Mouse (Mus musculus) macrophage (primary cell): ENCODE measurements around the gene Atf1. TPM values are rescaled to one million over a fixed set of nuclear protein-coding genes. Genes with fewer than 3 reads are reported as not detected.
"Not testable (repeated sequence)": the region's sequence is repeated elsewhere in the genome, so short reads cannot be mapped to it uniquely, and the experiment has no call there.

Experiments used
- H3K27ac ChIP-seq: fragments of 350-480 bp; formaldehyde crosslinking; 2 replicates; pipeline ENCODE4 v1.9.0; 2021
- H3K36me3 ChIP-seq: fragments of 350-480 bp; formaldehyde crosslinking; 2 replicates; pipeline ENCODE4 v1.9.0; 2021; ENCODE audit errors: inconsistent target
- H3K4me3 ChIP-seq: fragments of 350-480 bp; formaldehyde crosslinking; 2 replicates; pipeline ENCODE4 v1.9.0; 2021; ENCODE audit errors: inconsistent target
- H3K79me2 ChIP-seq: fragments of 350-480 bp; formaldehyde crosslinking; 2 replicates; pipeline ENCODE4 v1.9.0; 2021; ENCODE audit errors: inconsistent target
- WGBS: methylation state at CpG from one replicate; pipeline ENCODE4 v1.1.7; 2026; ENCODE audit warnings: inconsistent platforms; ENCODE audit not compliant: missing documents; 5-methylcytosine and 5-hydroxymethylcytosine counted together
- polyA plus RNA-seq: library from polyadenylated mRNA; stranded (reverse); fragments of 250-400 nt; gene quantifications from 3 replicates; pipeline ENCODE4 v1.2.4, GENCODE M21; 2018; ENCODE audit warnings: inconsistent platforms

The Atf1 gene
- polyA plus RNA-seq, 1 experiment from 2014 or later = 58.1 TPM

DNA sequence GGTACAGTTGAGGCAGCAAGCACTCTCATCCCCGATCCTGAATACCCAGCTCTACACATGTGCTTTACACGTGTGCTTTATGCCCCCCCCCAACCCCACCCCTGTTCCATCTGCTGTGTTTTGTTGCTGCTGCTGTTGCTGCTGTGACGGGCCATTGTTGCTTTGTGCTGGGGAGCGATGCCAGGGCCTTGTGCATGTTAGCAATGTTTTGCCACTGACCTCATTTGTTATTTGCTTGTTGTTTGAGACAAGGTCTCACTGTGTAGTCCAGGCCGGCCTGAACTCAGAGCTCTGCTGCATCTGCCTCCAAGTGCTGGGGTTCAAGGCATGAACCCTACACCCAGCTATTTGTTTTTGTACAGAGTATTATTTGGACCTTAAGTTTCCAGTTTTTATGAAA lies 63.2 kb downstream of the Atf1 start:
- H3K27ac ChIP-seq = no peak overlapping the region
- no peaks in the 10 kb centered on the region for H3K79me2 ChIP-seq
- WGBS = 87% methylated on average over 5 of the region's 5 CpGs
- no peaks in the 10 kb centered on the region for H3K36me3 ChIP-seq
- H3K4me3 ChIP-seq = no peak overlapping the region

DNA sequence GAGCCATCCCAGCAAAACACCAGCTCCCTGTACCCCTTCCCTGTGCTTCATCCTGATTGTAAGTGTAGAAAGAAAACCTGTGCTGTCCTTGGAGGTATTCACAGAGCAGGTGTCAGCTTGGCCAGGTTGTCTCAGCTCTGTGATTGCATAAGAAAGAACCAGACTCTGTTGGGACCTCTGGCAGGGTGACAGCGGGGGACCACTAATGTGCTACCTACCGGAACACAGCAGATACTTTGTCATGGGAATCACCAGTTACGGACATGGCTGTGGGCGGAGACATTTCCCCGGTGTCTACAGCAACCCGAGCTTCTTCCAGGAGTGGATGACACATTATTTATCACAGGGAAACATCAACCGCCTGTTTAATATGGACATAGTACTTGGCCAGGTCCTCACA lies 64.7 kb downstream of the Atf1 start:
- Histone ChIP-seq H3K79me2 (no peaks in the 10 kb centered on the region), H3K4me3 (no peak overlapping the region), H3K27ac (no peak overlapping the region), H3K36me3 (no peaks in the 10 kb centered on the region)
- WGBS = 83% methylated on average over 7 of the region's 7 CpGs

- WGBS = 90% methylated on average over 5 of the region's 5 CpGs
- H3K79me2 ChIP-seq = no peaks in the 10 kb centered on the region
Measured at GRCm38 (mm10) chr15:100297856-100298255, 70.2 kb downstream of the Atf1 start.

GRCm38 (mm10) chr15:100300499-100300898 lies 72.9 kb downstream of the Atf1 start:
- H3K36me3 ChIP-seq = no peaks in the 10 kb centered on the region
- H3K27ac ChIP-seq = no peak overlapping the region
- 69% methylated on average over 6 of the region's 6 CpGs for WGBS
- H3K79me2 ChIP-seq = no peaks in the 10 kb centered on the region; the same call in 1 of the 2 replicates
- H3K4me3 ChIP-seq = no peak overlapping the region

More at GRCm38 (mm10) chr15:100297856-100298255, 70.2 kb downstream of the Atf1 start:
- Histone ChIP-seq H3K36me3 (no peaks in the 10 kb centered on the region), H3K4me3 (no peak overlapping the region), H3K27ac (no peak overlapping the region)

GRCm38 (mm10) chr15:100301556-100301955 lies 73.9 kb downstream of the Atf1 start:
- no peak overlapping the region for H3K27ac ChIP-seq
- 90% methylated on average over 15 of the region's 15 CpGs for WGBS
- H3K79me2 ChIP-seq = no peaks in the 10 kb centered on the region; the same call in 1 of the 2 replicates
- H3K36me3 ChIP-seq = no peaks in the 10 kb centered on the region
- H3K4me3 ChIP-seq = no peak overlapping the region

GRCm38 (mm10) chr15:100303428-100304018 lies 75.9 kb downstream of the Atf1 start:
- WGBS = 11% methylated on average over 7 of the region's 8 CpGs
- no peaks in the 10 kb centered on the region for H3K36me3 ChIP-seq
- peak overlapping the region; percentile 65 for H3K4me3 ChIP-seq

DNA sequence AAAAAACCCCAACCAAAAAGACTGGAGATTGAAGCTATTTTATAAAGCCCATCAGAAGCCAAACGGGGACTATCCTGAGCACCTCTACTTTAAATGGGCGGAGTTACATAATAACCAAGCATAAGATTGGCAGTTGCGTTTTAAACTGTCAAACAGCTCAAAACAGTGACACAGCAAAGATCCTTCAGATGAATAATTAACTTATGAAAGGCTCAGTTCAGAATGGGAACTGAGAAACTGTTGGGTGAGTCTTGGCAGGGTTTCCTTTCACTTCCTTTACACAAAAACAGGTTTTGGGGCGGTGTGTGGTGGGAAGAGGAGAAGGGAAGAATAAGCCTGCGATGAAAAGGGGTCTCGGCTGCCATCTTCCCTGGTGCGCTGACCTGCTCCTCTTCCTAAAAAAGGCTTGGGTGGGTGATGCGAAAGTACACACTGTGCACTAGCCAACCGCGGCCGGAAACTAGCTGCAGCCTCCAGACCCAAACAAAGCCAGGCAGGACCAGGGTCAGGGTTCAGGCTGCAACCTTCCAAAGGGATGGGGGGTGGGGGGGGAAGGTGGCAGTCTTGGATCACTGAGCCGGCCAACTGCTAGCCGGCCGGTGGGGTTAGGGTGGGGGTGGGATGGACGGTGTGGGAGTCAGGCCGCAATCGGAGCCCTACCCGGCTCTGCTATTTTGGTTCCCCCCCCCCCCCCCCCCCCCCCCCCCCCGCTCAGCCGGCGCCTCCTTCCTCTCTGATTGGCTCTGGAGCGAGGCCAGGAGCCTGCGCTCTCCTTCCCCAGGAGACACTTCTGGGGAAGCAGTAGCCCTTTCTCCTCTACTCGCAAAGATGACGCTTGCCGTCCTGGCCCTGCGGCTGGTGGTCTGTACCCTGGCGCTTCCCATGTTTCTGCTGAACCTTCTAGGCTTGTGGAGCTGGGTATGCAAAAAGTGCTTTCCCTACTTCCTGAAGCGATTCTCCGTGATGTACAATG lies 76.7 kb downstream of the Atf1 start, which contains the start of gene Mettl7a1:
Gene Mettl7a1, plus strand, starts transcription at position 122 of the 973 bp plus-strand sequence.
- H3K36me3 ChIP-seq = no peaks in the 10 kb centered on the region
- peak within 1 kb of the TSS; percentile 65 for H3K4me3 ChIP-seq
- peak within 1 kb of the TSS; percentile 87 for H3K27ac ChIP-seq
- WGBS = 2% methylated on average over 20 of the region's 30 CpGs
- no peaks in the 10 kb centered on the region; the same call in 1 of the 2 replicates for H3K79me2 ChIP-seq

More at GRCm38 (mm10) chr15:100303428-100304018, 75.9 kb downstream of the Atf1 start:
- Histone ChIP-seq H3K27ac (peak overlapping the region; percentile 87), H3K79me2 (no peaks in the 10 kb centered on the region; the same call in 1 of the 2 replicates)

DNA sequence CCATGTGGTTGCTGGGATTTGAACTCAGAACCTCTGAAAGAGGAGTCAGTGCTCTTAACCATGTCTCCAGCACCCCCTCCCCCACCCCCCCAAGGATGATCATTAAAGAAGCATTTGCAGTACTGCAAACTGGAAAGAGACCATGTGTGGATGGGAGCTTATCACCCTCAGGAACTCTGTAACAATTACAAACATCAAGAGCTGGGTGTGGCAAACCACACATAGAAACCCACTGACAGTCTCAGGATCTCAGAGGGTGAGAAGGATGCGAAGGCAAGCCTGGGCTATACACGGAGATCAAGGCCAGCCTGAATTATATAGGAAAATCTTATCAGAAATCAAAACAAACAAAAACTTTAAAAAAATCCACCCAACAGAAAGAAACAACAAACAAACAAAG lies 78.6 kb downstream of the Atf1 start:
- Histone ChIP-seq H3K27ac (no peak overlapping the region), H3K4me3 (no peak overlapping the region), H3K79me2 (no peaks in the 10 kb centered on the region; the same call in 1 of the 2 replicates), H3K36me3 (no peaks in the 10 kb centered on the region)
- WGBS = 62% methylated on average over 2 of the region's 2 CpGs

GRCm38 (mm10) chr15:100307438-100308096 lies 79.9 kb downstream of the Atf1 start:
- H3K4me3 ChIP-seq, H3K36me3 ChIP-seq, H3K79me2 ChIP-seq, H3K27ac ChIP-seq: not testable (repeated sequence)
- WGBS = 19% methylated on average over 3 of the region's 11 CpGs

Other genes starting within 250 kb of the Atf1 start
- gene Dip2b, start 189.2 kb upstream of the Atf1 start, polyA plus RNA-seq = 17.8 to 25.7 TPM (median 22.8 TPM) in 3 replicates
- not detected in 3 replicates for gene Tmprss12, start 53.0 kb downstream of the Atf1 start, polyA plus RNA-seq
- 33.7 to 43.2 TPM (median 39.2 TPM) in 3 replicates for gene Mettl7a1, start 76.3 kb downstream of the Atf1 start, polyA plus RNA-seq
- gene Mettl7a3, start 107.1 kb downstream of the Atf1 start, polyA plus RNA-seq = not detected in 3 replicates
- not detected in 3 replicates for gene Methig1, start 125.3 kb downstream of the Atf1 start, polyA plus RNA-seq
- not detected in 3 replicates for gene Mettl7a2, start 125.4 kb downstream of the Atf1 start, polyA plus RNA-seq
- gene Higd1c, start 136.7 kb downstream of the Atf1 start, polyA plus RNA-seq = not detected in 3 replicates
- gene Gm5475, start 194.3 kb downstream of the Atf1 start, polyA plus RNA-seq = not detected in 3 replicates
- 39.5 to 63.4 TPM (median 40.8 TPM) in 3 replicates for gene Slc11a2, start 197.3 kb downstream of the Atf1 start, polyA plus RNA-seq
- gene Letmd1, start 241.2 kb downstream of the Atf1 start, polyA plus RNA-seq = 34.8 to 38.4 TPM (median 34.8 TPM) in 3 replicates